Mouse (Mus musculus) adrenal gland, postnatal 4 days (tissue): ENCODE data around the gene Nphp4. TPM values are rescaled to one million over a fixed set of nuclear protein-coding genes. Genes with fewer than 3 reads are reported as not detected.

Source experiments
- DNase-seq, 2 experiments: peaks; one replicate each; pipeline ENCODE4 v3.0.0; 2021 to 2022; ENCODE audit warnings: low spot score in 2 of 2, mixed read lengths in 2 of 2
- long read RNA-seq, 2 experiments: library from polyadenylated mRNA; stranded (forward); transcript quantifications; one replicate each; pipeline ENCODE4 v2.0.0; 2021
- total RNA-seq, 2 experiments: library from RNA; stranded (reverse); gene quantifications; 2 replicates each; pipeline ENCODE4 v1.2.3; 2021

The Nphp4 gene
- total RNA-seq: 1 to 10 TPM; 4.5 to 6.5 TPM
- long read RNA-seq, experiment 1, partial matches to known transcripts: 1 of 4 reads
- long read RNA-seq, experiment 1, other reads (novel, unspliced or antisense): 3 of 4 reads
- long read RNA-seq, experiment 2, partial matches to known transcripts: 5 of 7 reads
- long read RNA-seq, experiment 2, other reads (novel, unspliced or antisense): 2 of 7 reads

DNA sequence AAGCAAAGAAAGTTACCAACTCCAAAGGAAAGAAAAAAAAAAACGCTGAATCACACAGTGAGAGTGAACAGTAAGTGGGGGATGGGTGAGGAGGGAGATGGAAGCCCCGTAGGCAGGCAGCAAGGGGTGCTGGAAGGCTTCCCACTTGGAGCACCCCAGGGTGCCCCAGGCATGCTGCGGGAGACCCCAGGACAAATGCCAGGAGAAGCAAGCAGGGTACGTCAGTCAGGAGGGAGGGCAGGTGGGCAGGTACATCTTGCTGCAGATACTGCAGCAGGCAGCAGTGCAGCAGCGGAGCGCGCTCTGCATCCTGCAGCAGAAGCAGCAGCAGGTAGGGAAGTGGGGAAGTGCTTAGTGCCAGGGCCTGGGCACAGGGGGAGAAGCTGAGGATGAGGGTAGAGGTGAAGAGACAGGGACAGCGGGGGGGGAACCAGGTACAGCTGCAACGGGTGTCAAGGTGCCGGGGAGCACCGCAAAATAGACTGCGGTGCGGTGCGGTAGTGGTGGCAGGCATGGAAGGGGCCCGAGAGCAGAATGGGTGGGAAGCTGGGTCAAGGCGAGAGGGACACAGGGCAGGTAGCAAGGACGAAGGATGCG is at the start of gene Nphp4:
Gene Nphp4 (plus strand): TSS at position 280 of the 597 bp plus-strand sequence.
- DNase-seq: no peak

GRCm38 (mm10) chr4:152428259-152428658 is 48.2 kb upstream of the Nphp4 start:
- no peak for DNase-seq

DNA sequence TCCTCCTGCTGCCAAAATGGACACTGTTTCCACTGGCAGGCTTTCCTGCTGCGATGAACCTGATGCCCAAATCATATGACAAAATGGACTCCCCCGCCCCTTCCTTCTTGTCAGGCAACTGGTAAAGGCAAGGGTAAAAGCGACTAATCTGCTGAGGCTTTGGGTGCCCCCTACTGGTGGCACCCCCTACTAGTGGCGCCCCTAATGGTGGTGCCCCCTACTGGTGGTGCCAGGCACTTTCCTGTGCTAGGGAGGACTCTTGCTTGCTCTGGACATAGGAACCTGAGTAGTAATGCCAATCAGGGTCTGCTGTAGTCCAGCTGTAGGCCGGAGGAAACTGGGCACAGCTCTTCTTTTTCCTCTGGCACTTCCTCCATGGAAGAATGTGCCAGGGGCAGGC is 44.2 kb upstream of the Nphp4 start:
- DNase-seq: no peak

DNA sequence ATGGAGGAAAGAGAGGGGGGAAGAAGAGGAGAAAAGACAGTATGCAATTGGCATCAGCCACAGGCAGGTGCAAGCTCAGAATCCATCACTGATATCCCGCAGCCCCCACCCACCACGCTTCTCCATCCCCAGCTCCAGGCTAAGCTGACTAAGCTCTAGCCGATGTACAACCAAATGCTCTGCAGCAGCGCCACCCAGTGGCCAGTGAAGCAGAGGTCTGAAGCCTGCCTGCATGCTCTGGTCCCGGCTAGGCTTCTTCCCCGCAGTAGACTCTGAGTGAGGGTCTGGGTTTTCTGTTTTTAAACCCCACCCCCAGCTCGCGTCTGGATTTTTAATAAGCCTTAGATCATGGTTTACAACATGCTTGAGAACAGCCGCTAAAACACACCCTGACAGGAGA is 41.7 kb upstream of the Nphp4 start:
- peak; percentile 78 to 83 for DNase-seq

- DNase-seq: peak; percentile 50 to 58
Measured at GRCm38 (mm10) chr4:152435255-152435654, 41.3 kb upstream of the Nphp4 start.

GRCm38 (mm10) chr4:152440882-152441281 is 35.6 kb upstream of the Nphp4 start:
- no peak for DNase-seq

DNA sequence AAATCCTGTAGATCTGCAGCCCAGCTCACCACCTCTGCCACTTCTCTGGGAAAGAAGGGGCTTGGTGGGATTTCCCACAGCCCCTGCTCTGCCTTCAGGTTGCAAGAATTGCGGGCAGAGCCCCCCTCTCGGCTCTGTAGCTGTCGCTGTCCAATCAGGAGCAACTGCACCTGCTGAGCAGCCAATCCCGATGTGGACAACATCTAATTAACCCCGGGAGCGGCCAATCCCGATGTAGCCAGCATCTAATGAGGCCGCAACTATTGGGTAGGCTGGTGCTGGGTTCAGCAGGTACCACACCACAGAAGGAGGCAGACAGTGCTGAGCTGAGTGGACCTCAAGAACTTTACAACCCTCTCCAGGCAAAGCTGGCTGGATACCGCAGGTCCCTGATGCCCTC is 35.0 kb upstream of the Nphp4 start:
- DNase-seq: no peak

GRCm38 (mm10) chr4:152446178-152446577 is 30.3 kb upstream of the Nphp4 start:
- no peak for DNase-seq

GRCm38 (mm10) chr4:152447731-152448665 is 28.5 kb upstream of the Nphp4 start:
- DNase-seq: no peak

GRCm38 (mm10) chr4:152448666-152449018 is 27.9 kb upstream of the Nphp4 start:
- DNase-seq: no peak

- no peak for DNase-seq
Measured at GRCm38 (mm10) chr4:152451371-152451770, 25.1 kb upstream of the Nphp4 start.

DNA sequence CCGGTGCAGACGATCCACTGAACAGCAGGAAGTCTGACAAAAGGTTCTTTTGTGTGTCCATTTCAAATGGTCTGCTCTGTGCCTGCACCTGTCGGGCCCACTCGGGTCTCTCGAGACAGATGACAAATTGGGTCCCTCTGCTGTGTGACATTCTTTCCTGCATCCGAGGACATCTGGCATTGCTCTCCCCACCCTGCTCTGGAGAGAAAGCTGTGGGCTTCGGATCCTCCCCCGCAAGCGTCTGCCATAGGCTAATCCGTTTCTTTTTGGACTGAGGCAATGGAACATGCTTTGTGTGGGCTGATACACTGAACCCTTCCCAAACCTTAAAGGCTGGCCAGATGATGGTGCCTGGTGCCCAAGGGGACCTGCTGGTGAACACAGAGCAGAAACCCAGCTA is 23.4 kb upstream of the Nphp4 start:
- DNase-seq: no peak

DNA sequence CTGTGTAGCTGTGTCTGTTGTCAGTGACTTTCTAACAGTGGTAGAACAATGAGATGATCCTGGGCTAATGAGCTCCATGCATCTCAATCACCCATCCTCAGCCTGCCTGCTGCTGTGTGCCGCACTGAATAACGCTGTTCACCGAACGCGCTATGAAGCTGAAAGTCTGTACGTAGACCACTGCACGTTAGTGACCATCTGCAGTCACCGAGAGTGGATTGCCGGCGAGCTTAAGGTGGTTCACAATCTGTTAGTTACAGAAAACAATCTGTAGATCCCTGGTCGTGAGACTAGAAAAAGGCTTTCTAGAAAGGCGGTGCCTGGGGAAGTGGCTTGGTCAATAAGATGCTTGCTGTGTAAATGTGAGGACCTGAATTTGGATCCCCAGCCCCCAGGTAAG is 22.4 kb upstream of the Nphp4 start:
- no peak for DNase-seq

DNA sequence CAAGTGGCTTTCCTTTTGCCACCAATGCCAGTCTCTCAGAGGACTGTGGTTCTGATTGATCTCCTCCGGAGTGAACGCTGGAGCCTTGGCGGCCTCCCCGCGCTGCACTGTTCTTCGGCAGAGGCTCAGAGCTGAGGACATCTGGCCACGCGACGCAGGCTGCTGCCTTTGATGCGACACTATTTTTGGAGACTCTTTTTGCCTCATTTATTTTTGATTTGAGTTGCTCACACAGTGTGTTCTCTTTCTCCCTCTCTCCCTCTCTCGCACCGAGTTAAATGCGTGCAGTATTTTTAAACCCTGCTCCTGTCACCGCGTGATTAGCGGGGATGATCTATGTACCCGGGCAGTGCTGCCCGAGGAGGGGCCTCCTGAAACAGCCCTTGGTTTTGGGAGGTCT is 19.9 kb upstream of the Nphp4 start:
- no peak for DNase-seq

- no peak for DNase-seq
Measured at GRCm38 (mm10) chr4:152457673-152458072, 18.8 kb upstream of the Nphp4 start.

DNA sequence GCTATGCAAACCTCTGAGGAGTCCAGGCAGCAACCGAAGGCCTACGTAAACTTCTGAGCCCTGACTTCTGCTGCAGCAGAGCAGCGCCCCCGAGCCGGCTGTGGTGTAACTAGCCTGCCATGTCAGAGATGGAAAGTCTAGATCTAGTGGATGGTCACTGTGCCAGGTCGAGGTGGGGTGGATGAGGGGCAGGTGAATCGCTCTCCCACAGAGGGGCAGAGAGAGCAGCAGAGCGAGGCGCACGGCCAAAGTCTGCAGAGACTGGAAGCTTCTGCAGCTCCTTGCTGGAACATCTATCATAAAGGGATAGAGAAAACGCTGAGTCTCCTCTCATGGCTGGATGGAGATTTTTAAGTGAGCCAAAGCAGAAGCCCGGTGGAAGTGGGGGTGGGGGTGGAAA is 14.0 kb upstream of the Nphp4 start:
- no peak for DNase-seq

DNA sequence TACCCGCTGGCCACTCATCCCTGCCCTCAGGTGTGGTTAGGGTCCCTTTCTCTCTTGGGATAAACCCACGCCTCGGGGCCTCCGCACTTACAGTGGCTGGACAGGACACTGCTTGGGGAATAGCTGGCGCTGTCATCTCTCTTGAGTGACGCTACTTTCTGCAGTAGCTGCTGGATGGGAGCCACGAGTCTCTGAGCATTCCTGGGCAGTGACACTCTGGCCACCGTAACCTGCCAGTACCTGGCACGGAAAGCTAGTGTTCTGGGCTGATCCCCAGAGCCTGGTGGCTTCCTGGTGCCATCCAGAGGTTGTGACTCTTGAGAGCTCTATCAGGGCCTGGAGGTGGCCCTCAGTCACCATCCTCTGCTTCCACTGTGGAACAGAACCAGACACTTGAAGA is 13.4 kb upstream of the Nphp4 start:
- no peak for DNase-seq

GRCm38 (mm10) chr4:152465116-152465515 is 11.4 kb upstream of the Nphp4 start:
- DNase-seq: no peak

DNA sequence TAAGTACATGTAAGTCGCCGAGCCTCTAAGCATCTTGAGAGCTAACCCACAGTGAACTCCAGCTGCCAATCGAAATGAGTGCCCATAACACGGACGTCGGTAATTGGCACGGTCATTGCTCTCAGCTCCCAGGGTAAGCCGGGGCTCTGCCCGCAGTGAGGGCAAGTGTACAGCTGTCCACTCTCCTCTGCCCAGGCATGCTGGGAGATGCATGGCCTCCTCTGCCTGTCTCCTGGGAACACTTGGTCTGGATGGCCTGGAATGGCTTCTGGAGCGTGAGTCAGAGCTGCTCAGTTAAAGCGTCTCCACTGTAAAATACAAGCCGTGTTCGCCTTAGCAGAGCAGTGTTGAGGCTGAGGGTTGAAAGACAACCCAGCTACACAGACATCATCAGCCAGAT is 9.9 kb upstream of the Nphp4 start:
- DNase-seq: no peak

DNA sequence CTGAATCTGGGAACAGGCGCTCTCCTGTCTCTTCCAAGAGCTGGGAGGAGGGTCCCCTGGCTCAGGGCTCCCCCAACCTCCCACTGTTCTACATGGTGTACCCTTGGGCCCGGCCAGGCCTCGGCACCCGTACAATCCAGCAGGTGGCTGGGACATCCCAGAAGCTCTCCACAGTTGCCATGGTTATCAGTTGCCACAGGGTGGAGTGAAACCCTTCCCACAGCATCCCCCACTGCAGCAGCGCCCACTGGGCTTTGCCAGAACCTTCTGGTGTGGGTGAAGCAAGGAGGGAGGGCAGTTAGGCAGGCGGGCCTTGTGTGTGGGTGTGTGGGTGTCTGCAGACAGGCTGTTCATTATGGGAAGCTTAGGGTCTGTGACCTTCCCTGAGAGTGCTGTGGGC is 8.6 kb upstream of the Nphp4 start:
- no peak for DNase-seq

DNA sequence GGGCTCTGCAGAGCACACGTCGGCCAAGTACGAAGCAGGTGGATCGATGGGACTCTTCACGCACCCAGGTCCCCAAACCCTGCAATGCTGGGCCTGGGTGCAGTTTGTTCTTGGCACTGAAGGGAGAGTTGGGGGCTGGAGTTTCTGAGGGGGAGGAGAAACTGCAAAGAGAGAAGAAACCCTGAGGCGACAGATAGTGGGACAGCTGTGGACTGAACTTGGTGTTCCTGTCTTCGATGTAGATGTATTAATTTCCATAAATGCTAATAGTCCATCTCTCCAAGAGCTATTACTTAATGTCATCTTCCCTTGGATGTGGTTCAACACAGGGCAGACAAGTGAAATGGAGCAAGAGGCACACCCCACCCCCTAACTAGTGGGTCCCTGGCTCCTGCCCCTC is 565 bp upstream of the Nphp4 start:
- no peak for DNase-seq

DNA sequence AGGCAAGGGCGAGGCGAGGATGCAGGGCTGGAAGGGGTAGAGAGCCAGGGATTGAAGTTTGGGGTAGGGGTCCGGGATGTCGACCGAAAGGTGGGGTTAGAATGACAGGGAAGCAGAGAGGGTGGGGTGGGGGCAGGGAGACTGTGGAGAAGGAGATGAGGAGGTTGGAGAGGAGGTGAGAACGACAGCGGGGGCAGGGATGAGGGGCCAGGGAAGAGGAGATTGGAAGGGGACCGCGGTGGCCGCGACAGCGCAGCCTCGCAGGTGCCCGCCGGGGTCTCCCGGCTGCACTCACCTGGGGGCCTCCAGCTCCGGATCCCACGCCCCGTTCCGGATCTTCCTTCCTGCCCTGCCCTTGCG is 580 bp downstream of the Nphp4 start:
- no peak for DNase-seq
